Mouse (Mus musculus) intestine, embryonic 16.5 days (tissue): ENCODE measurements at regions not wholly inside any gene's neighbourhood (a gene's known extent, or its start where the extent isn't known, plus 50 kb on each side); places are given as distances from the start of the nearest gene placed in this dataset.
A peak's percentile ranks its signal among the peaks of the same experiment; 100 is the strongest.

Source experiments
- ATAC-seq: fragments of 200-750 bp; cut with Nextera tagmentation; 2 replicates; pipeline ENCODE4 v1.8.0; 2017; ENCODE audit warnings: moderate TSS enrichment, moderate library complexity
- H3K27ac ChIP-seq: fragments of 300-500 bp; sonication (generic); 2 replicates; pipeline ENCODE4 v1.5.1; 2014; ENCODE audit warnings: mild to moderate bottlenecking, low read length
- H3K27me3 ChIP-seq: fragments of 300-500 bp; sonication (generic); replicated peaks from 2 replicates; pipeline ENCODE4 v1.6.1; 2014; ENCODE audit warnings: low read length, control low read depth, mixed read lengths; ENCODE audit not compliant: control insufficient read depth, insufficient read depth
- H3K36me3 ChIP-seq: fragments of 300-500 bp; sonication (generic); 2 replicates; pipeline ENCODE4 v1.6.1; 2014; ENCODE audit warnings: low read length, control low read depth; ENCODE audit not compliant: control insufficient read depth, insufficient read depth
- H3K4me1 ChIP-seq: fragments of 300-500 bp; sonication (generic); 2 replicates; pipeline ENCODE4 v1.6.1; 2014; ENCODE audit warnings: low read length, control low read depth, mixed read lengths; ENCODE audit not compliant: control insufficient read depth, insufficient read depth
- H3K4me2 ChIP-seq: fragments of 300-500 bp; sonication (generic); 2 replicates; pipeline ENCODE4 v1.6.1; 2014; ENCODE audit warnings: low read depth, low read length, control low read depth
- H3K4me3 ChIP-seq: fragments of 300-500 bp; sonication (generic); 2 replicates; pipeline ENCODE4 v1.5.1; 2014; ENCODE audit warnings: mild to moderate bottlenecking, low read length
- H3K9ac ChIP-seq: fragments of 300-500 bp; sonication (generic); 2 replicates; pipeline ENCODE4 v1.6.1; 2014; ENCODE audit warnings: low read depth, low read length
- H3K9me3 ChIP-seq: fragments of 300-500 bp; sonication (generic); 2 replicates; pipeline ENCODE4 v1.6.1; 2016; ENCODE audit warnings: low read length, control low read depth; ENCODE audit not compliant: control insufficient read depth
- WGBS: fragments of 180-500 bp; shearing (Covaris S2); extraction: QIAGEN DNeasy Blood & Tissue Kit; methylation state at CpG from one replicate; pipeline ENCODE4 v1.1.7; 2014; 5-methylcytosine and 5-hydroxymethylcytosine counted together

DNA sequence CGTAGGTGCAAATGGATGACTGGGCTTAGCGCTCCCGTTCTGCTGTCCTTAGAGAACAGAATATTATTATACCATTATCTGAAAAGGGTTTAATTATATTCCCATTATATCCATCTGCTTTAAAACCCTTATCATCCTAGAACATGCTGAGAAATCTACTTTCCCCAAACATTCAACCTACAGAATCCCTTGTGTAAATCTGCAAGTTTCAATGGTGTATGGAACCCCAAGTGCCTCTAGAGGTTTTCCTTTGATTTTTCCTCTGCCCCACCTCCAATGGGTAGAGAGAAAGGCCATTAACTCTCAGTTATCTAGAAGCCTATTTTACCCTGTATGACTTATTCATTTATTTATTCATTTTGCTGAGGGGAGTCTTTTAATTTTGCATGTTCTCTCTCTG lies 308.7 kb downstream of the Csnka2ip start:
- Histone ChIP-seq H3K27ac (no peak overlapping the region), H3K4me2 (no peak overlapping the region), H3K27me3 (no peaks in the 10 kb centered on the region), H3K4me1 (no peaks in the 10 kb centered on the region), H3K9me3 (no peaks in the 10 kb centered on the region), H3K36me3 (no peaks in the 10 kb centered on the region), H3K4me3 (no peak overlapping the region), H3K9ac (no peak overlapping the region)
- 84% methylated on average over 3 of the region's 3 CpGs for WGBS
- ATAC-seq: no peak

DNA sequence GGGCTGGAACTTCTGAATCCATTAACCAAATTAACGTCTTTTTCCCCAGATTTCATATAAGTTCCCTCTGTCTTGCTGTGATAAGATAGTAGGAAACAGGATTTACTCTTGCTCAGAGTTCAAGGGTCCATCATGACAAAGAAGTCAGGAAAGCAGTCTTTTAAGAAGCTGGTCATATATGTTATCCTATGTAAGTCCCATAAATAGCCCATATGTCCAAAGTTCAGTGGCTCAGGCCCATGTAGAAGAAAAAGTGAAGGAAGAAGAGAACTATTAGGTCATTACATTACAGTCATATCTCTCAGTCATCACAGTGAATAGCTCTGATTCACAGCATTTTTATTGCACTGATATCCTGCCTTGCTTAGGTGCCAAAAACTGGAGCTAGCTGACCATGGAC lies 316.9 kb downstream of the Csnka2ip start:
- Histone ChIP-seq H3K4me3 (no peak overlapping the region), H3K27ac (no peak overlapping the region), H3K27me3 (no peaks in the 10 kb centered on the region), H3K9me3 (no peaks in the 10 kb centered on the region), H3K4me1 (no peaks in the 10 kb centered on the region), H3K4me2 (no peak overlapping the region), H3K36me3 (no peaks in the 10 kb centered on the region), H3K9ac (no peak overlapping the region)
- WGBS: 52% methylated on average over 1 of the region's 1 CpGs
- ATAC-seq: peak; percentile 68

GRCm38 (mm10) chr16:64275860-64276597 lies 326.2 kb downstream of the Csnka2ip start:
- no peak overlapping the region for H3K27ac ChIP-seq
- H3K9me3 ChIP-seq: no peaks in the 10 kb centered on the region
- no peaks in the 10 kb centered on the region for H3K36me3 ChIP-seq
- no peaks in the 10 kb centered on the region for H3K4me1 ChIP-seq
- H3K27me3 ChIP-seq: no peaks in the 10 kb centered on the region
- no peak overlapping the region for H3K4me3 ChIP-seq
- WGBS: 75% methylated on average over 4 of the region's 4 CpGs
- ATAC-seq: no peak
- no peak overlapping the region for H3K9ac ChIP-seq
- H3K4me2 ChIP-seq: no peak overlapping the region

DNA sequence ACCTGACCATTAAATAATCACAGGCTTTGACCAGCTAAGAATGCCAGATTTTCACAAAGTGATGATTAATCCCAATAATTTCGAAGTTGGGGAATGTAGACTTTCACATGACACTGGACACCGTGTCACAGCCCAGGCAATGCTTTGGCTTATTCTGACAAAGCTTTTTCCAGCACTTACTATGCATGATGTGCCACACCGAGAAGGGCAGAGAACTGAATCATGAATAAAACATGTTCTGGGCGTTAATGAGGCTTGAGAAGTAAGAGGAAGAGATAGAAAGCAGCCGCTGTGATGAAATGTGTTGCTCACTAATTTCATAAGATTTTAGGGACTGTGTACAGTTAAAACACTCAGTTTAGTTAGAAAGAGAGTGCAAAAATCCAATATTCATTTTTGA lies 326.8 kb downstream of the Csnka2ip start:
- Histone ChIP-seq H3K4me1 (no peaks in the 10 kb centered on the region), H3K9me3 (no peaks in the 10 kb centered on the region), H3K36me3 (no peaks in the 10 kb centered on the region), H3K27me3 (no peaks in the 10 kb centered on the region), H3K27ac (no peak overlapping the region), H3K4me3 (no peak overlapping the region), H3K9ac (no peak overlapping the region), H3K4me2 (no peak overlapping the region)
- WGBS: 71% methylated on average over 5 of the region's 5 CpGs
- no peak for ATAC-seq

- H3K4me1 ChIP-seq: no peaks in the 10 kb centered on the region
- no peak for ATAC-seq
- WGBS: 79% methylated on average over 11 of the region's 11 CpGs
- H3K4me2 ChIP-seq: no peak overlapping the region
- H3K36me3 ChIP-seq: no peaks in the 10 kb centered on the region
- no peak overlapping the region for H3K27ac ChIP-seq
- H3K27me3 ChIP-seq: no peaks in the 10 kb centered on the region
- no peaks in the 10 kb centered on the region for H3K9me3 ChIP-seq
- no peak overlapping the region for H3K4me3 ChIP-seq
- no peak overlapping the region for H3K9ac ChIP-seq
These were observed 337.1 kb downstream of the Csnka2ip start for GRCm38 (mm10) chr16:64264960-64265736.

- Histone ChIP-seq H3K4me2 (no peak overlapping the region), H3K9ac (no peak overlapping the region), H3K4me3 (no peak overlapping the region), H3K4me1 (no peaks in the 10 kb centered on the region), H3K36me3 (no peaks in the 10 kb centered on the region), H3K9me3 (no peaks in the 10 kb centered on the region), H3K27ac (no peak overlapping the region), H3K27me3 (no peaks in the 10 kb centered on the region)
- 73% methylated on average over 1 of the region's 1 CpGs for WGBS
- ATAC-seq: no peak
These were observed 351.1 kb downstream of the Csnka2ip start for GRCm38 (mm10) chr16:64251155-64251554.

- Histone ChIP-seq H3K4me1 (no peaks in the 10 kb centered on the region), H3K9me3 (no peaks in the 10 kb centered on the region), H3K27ac (no peak overlapping the region), H3K9ac (no peak overlapping the region), H3K4me2 (no peak overlapping the region), H3K4me3 (no peak overlapping the region), H3K27me3 (no peaks in the 10 kb centered on the region), H3K36me3 (no peaks in the 10 kb centered on the region)
- 72% methylated on average over 4 of the region's 4 CpGs for WGBS
- ATAC-seq: no peak
These were observed 353.5 kb downstream of the Csnka2ip start for GRCm38 (mm10) chr16:64248743-64249142.

DNA sequence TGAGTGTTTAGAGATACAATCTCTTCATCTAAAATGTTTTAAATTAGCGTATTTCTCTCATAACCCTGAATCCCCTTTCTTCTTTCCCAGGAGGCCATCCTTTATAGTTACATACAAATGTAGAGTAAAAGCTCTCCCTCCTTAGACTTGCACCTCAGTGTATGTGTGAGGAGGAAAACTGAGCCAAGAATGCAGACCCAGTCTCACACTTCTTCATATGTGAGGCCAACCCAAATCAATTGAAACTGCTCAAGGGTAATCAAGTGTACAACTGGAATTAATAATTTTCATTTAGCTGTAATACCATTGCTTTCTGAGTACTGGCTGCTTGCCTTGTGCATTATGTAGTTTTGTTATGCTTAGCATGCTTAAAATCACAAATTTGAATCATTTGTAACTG lies 356.3 kb downstream of the Csnka2ip start:
- no peak for ATAC-seq
- H3K27me3 ChIP-seq: no peaks in the 10 kb centered on the region
- H3K9me3 ChIP-seq: no peaks in the 10 kb centered on the region
- H3K4me2 ChIP-seq: no peak overlapping the region
- no peak overlapping the region for H3K4me3 ChIP-seq
- H3K27ac ChIP-seq: no peak overlapping the region
- no peak overlapping the region for H3K9ac ChIP-seq
- WGBS: 80% methylated on average over 1 of the region's 1 CpGs
- no peaks in the 10 kb centered on the region for H3K4me1 ChIP-seq
- H3K36me3 ChIP-seq: no peaks in the 10 kb centered on the region

DNA sequence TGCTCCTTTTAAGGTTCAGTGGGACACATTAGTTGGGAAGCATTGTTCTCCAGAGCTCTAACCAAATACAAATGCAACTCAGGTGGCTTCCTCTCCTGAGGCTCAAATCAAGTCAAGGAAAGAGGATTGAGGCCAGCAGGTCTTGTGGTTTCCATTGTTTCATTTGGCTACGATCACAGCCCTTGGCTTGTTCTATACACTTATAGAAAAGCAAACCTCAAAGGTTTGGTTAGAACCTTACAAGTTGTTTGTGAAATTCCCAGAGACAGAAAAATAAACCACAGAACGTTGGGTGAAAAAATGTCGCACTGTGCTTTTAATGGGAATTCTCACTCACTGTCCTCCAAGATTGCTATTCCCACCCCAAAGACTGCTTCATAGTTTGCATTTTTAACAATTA lies 360.4 kb upstream of the Epha3 start:
- no peak overlapping the region for H3K27ac ChIP-seq
- H3K9me3 ChIP-seq: no peaks in the 10 kb centered on the region
- no peaks in the 10 kb centered on the region for H3K4me1 ChIP-seq
- no peak overlapping the region for H3K4me2 ChIP-seq
- no peak for ATAC-seq
- H3K9ac ChIP-seq: no peak overlapping the region
- no peaks in the 10 kb centered on the region for H3K27me3 ChIP-seq
- H3K36me3 ChIP-seq: no peaks in the 10 kb centered on the region
- WGBS: 86% methylated on average over 3 of the region's 3 CpGs
- H3K4me3 ChIP-seq: no peak overlapping the region
